Mouse (Mus musculus) stomach, embryonic 14.5 days (tissue): ENCODE data around the gene Rpusd1. TPM values are rescaled to one million over a fixed set of nuclear protein-coding genes. Genes with fewer than 3 reads are reported as not detected.

Experiments used
- ATAC-seq: fragments of 200-750 bp; cut with Nextera tagmentation; 2 replicates; pipeline ENCODE4 v1.8.0; 2017; ENCODE audit warnings: low read depth, moderate TSS enrichment; ENCODE audit not compliant: insufficient number of reproducible peaks, insufficient read depth, low FRiP score
- H3K27ac ChIP-seq: fragments of 300-500 bp; sonication (generic); 2 replicates; pipeline ENCODE4 v1.5.1; 2014; ENCODE audit warnings: mild to moderate bottlenecking, low read length, moderate library complexity, mixed read lengths
- H3K27me3 ChIP-seq: fragments of 300-500 bp; sonication (generic); 2 replicates; pipeline ENCODE4 v1.6.1; 2014; ENCODE audit warnings: low read length, control low read depth, mixed read lengths; ENCODE audit not compliant: control insufficient read depth, insufficient read depth
- H3K36me3 ChIP-seq: fragments of 300-500 bp; sonication (generic); 2 replicates; pipeline ENCODE4 v1.6.1; 2014; ENCODE audit warnings: mild to moderate bottlenecking, control low read depth, low read length, moderate library complexity, mixed read lengths; ENCODE audit not compliant: control insufficient read depth, insufficient read depth
- H3K4me1 ChIP-seq: fragments of 300-500 bp; sonication (generic); 2 replicates; pipeline ENCODE4 v1.6.1; 2014; ENCODE audit warnings: low read length, control low read depth, mixed read lengths; ENCODE audit not compliant: control insufficient read depth, insufficient read depth
- H3K4me2 ChIP-seq: fragments of 300-500 bp; sonication (generic); replicated peaks from 2 replicates; pipeline ENCODE4 v1.6.1; 2014; ENCODE audit warnings: low read depth, low read length, control low read depth
- H3K4me3 ChIP-seq: fragments of 300-500 bp; sonication (generic); 2 replicates; pipeline ENCODE4 v1.5.1; 2014; ENCODE audit warnings: low read depth, low read length, control low read depth
- H3K9ac ChIP-seq: fragments of 300-500 bp; sonication (generic); replicated peaks from 2 replicates; pipeline ENCODE4 v1.6.1; 2014; ENCODE audit warnings: low read depth, mild to moderate bottlenecking, control low read depth, low read length, moderate library complexity, mixed read lengths
- H3K9me3 ChIP-seq: fragments of 300-500 bp; sonication (generic); 2 replicates; pipeline ENCODE4 v1.6.1; 2016; ENCODE audit warnings: low read depth, low read length, control low read depth; ENCODE audit not compliant: control insufficient read depth
- WGBS: fragments of 180-500 bp; shearing (Covaris S2); extraction: QIAGEN DNeasy Blood & Tissue Kit; methylation state at CpG from one replicate; pipeline ENCODE4 v1.1.7; 2014; 5-methylcytosine and 5-hydroxymethylcytosine counted together
- microRNA-seq: library from miRNA; unstranded; fragments of <30 nt; microRNA quantifications from one replicate; pipeline ENCODE4, GENCODE M21; 2016
- polyA plus RNA-seq: library from polyadenylated mRNA; unstranded; fragments of >200 nt; fragmentation: Nextera tagmentation; extraction: Ambion mirVana; gene quantifications from 2 replicates; pipeline ENCODE4 v1.2.1, GENCODE M21; 2014

Rpusd1 gene
- polyA plus RNA-seq, 1 experiment from 2014 or later, result 22.1 TPM

GRCm38 (mm10) chr17:25775318-25776062 lies 48.0 kb downstream of the Rpusd1 start:
- no peaks in the 10 kb centered on the region for H3K9me3 ChIP-seq
- peaks cover 3% of the 10 kb centered on the region; the same call in 1 of the 2 replicates for H3K36me3 ChIP-seq
- ATAC-seq, result no peak
- H3K27me3 ChIP-seq, result no peaks in the 10 kb centered on the region
- no peak overlapping the region for H3K9ac ChIP-seq
- H3K4me3 ChIP-seq, result no peak overlapping the region
- no peaks in the 10 kb centered on the region; the same call in 1 of the 2 replicates for H3K4me1 ChIP-seq
- no peak overlapping the region for H3K27ac ChIP-seq
- no peak overlapping the region for H3K4me2 ChIP-seq
- WGBS, result 83% methylated on average over 10 of the region's 10 CpGs

DNA sequence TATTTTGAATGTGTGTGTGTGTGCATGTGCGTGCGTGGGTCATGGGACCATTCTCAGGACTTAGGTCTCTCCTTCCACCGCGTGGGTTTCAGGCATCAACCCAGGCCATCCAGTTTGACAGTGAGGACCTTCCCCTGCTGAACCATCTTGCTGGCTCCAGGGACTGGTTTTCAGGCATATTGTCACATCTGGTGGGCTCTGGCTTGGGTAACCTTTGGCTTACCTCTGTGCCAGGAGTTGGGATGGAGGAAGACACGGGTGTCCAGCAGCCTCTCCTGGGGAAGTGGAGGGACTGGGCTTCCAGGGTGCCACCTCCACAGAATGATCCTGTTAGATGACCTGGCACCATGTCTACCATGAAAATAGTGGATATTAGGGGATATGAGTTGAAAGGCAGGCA lies 50.5 kb downstream of the Rpusd1 start:
- Histone ChIP-seq H3K9ac (no peak overlapping the region), H3K4me1 (no peaks in the 10 kb centered on the region; the same call in 1 of the 2 replicates), H3K27ac (no peak overlapping the region), H3K4me3 (no peak overlapping the region), H3K36me3 (peaks cover 23% of the 10 kb centered on the region), H3K4me2 (no peak overlapping the region), H3K27me3 (no peaks in the 10 kb centered on the region), H3K9me3 (no peaks in the 10 kb centered on the region)
- no peak for ATAC-seq
- 91% methylated on average over 5 of the region's 5 CpGs for WGBS

Small RNAs within 50 kb of the gene (microRNA-seq; reads per million reads assigned to microRNA genes)
- not detected for gene Gm25083
- not detected for gene Mir6966

Other genes with a start within 250 kb of the Rpusd1 start
- 0.25 TPM in 1 of 2 replicates, not detected in the other for gene Sstr5, start 230.4 kb upstream of the Rpusd1 start, polyA plus RNA-seq
- 7.1 and 8.0 TPM in 2 replicates for gene Sox8, start 157.0 kb upstream of the Rpusd1 start, polyA plus RNA-seq
- 29.0 and 30.1 TPM in 2 replicates for gene Lmf1, start 148.6 kb upstream of the Rpusd1 start, polyA plus RNA-seq
- gene Gng13, start 10.5 kb upstream of the Rpusd1 start, polyA plus RNA-seq, result 1.7 and 3.7 TPM in 2 replicates
- gene Chtf18, start 251 bp upstream of the Rpusd1 start, polyA plus RNA-seq, result 17.3 and 18.6 TPM in 2 replicates
- gene Mslnl, start 8.4 kb downstream of the Rpusd1 start, polyA plus RNA-seq, result not detected in 2 replicates
- 29.5 and 36.0 TPM in 2 replicates for gene Msln, start 26.7 kb downstream of the Rpusd1 start, polyA plus RNA-seq
- gene Narfl, start 46.1 kb downstream of the Rpusd1 start, polyA plus RNA-seq, result 26.0 and 29.0 TPM in 2 replicates
- 76.8 and 76.9 TPM in 2 replicates for gene Haghl, start 58.0 kb downstream of the Rpusd1 start, polyA plus RNA-seq
- 0.30 TPM in 1 of 2 replicates, not detected in the other for gene Ccdc78, start 58.9 kb downstream of the Rpusd1 start, polyA plus RNA-seq
- gene Fam173a, start 65.2 kb downstream of the Rpusd1 start, polyA plus RNA-seq, result 109 and 110 TPM in 2 replicates
- gene AC134908.4, start 68.0 kb downstream of the Rpusd1 start, polyA plus RNA-seq, result not detected in 2 replicates
- gene Metrn, start 69.5 kb downstream of the Rpusd1 start, polyA plus RNA-seq, result 6.9 and 8.7 TPM in 2 replicates
- 4.5 and 4.6 TPM in 2 replicates for gene Fbxl16, start 81.4 kb downstream of the Rpusd1 start, polyA plus RNA-seq
- gene Wdr24, start 96.0 kb downstream of the Rpusd1 start, polyA plus RNA-seq, result 25.3 and 28.3 TPM in 2 replicates
- gene Jmjd8, start 101.2 kb downstream of the Rpusd1 start, polyA plus RNA-seq, result 41.9 and 44.4 TPM in 2 replicates
- 321 and 347 TPM in 2 replicates for gene Stub1, start 105.7 kb downstream of the Rpusd1 start, polyA plus RNA-seq
- 2.7 and 3.2 TPM in 2 replicates for gene Rhbdl1, start 109.6 kb downstream of the Rpusd1 start, polyA plus RNA-seq
- 1.4 and 2.1 TPM in 2 replicates for gene Gm20683, start 114.1 kb downstream of the Rpusd1 start, polyA plus RNA-seq
- gene Rhot2, start 117.2 kb downstream of the Rpusd1 start, polyA plus RNA-seq, result 11.2 and 13.6 TPM in 2 replicates
- 20.1 and 22.5 TPM in 2 replicates for gene Wdr90, start 133.8 kb downstream of the Rpusd1 start, polyA plus RNA-seq
- gene Mcrip2, start 141.1 kb downstream of the Rpusd1 start, polyA plus RNA-seq, result 23.2 and 23.3 TPM in 2 replicates
- 66.9 and 67.5 TPM in 2 replicates for gene Mettl26, start 147.4 kb downstream of the Rpusd1 start, polyA plus RNA-seq
- 0.52 and 0.65 TPM in 2 replicates for gene Wfikkn1, start 153.2 kb downstream of the Rpusd1 start, polyA plus RNA-seq
- 17.0 and 17.2 TPM in 2 replicates for gene Rab40c, start 192.1 kb downstream of the Rpusd1 start, polyA plus RNA-seq
- 59.4 and 59.7 TPM in 2 replicates for gene Pigq, start 217.3 kb downstream of the Rpusd1 start, polyA plus RNA-seq
- 0.72 TPM in 1 of 2 replicates, not detected in the other for gene Nhlrc4, start 217.3 kb downstream of the Rpusd1 start, polyA plus RNA-seq
- gene A930017K11Rik, start 224.9 kb downstream of the Rpusd1 start, polyA plus RNA-seq, result 0.32 and 0.41 TPM in 2 replicates